ENCODE assay signal across 27 mouse cellular contexts in the genomic region with DNA sequence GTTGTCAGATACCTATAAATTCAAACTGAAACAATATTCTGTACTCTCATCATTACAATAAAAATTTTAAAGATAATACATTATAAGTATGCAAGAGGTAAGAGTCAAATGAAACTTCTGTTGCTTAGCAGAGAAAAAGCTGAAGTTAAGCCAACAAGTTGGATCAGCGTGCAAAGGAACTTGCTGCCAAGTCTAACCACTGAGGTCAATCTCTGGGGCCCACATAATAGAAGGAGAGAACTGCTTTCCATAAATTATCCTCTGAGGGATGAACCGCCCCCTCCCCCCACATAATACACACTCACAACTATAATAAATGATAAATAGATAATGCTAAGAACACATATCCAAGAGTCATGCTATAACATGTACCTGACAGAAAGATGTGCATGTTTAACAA.
DNase-seq lines count a peak whose midpoint lies in the region; ATAC-seq and TF ChIP-seq lines count a peak whose summit lies in the region.
"Had no signal": no experiment of that assay in that cellular context is flagged by ENCODE, and none has a peak within 500 bp of the region (broad histone marks: within the 10 kb centered on the region; RNA-seq: fewer than 3 reads in every experiment).

No protein-coding gene starts in this region.

- ATAC-seq in lung, embryonic 14.5 days (ENCODE audit: insufficient read depth), result no peak
- ATAC-seq: activated CD4-positive, CD25-positive, alpha-beta regulatory T cell, adult 4 months; CD4-positive, CD25-positive, alpha-beta regulatory T cell, adult 4 months; forebrain, embryonic 16.5 days; intestine, embryonic 16.5 days; Patski had no signal

- TF ChIP-seq CTCF in lung, embryonic 14.5 days (IDR thresholded peaks at IDR 0.05; ENCODE audit: low read depth), result no peak

- H3K36me3 ChIP-seq in lung, embryonic 14.5 days (ENCODE audit: insufficient read depth), result no peaks in the 10 kb centered on the region
- H3K36me3 ChIP-seq: embryonic facial prominence, embryonic 15.5 days; G1E; heart, embryonic 10.5 days; heart, embryonic 15.5 days had no signal

- no peaks in the 10 kb centered on the region for H3K4me1 ChIP-seq in lung, embryonic 14.5 days (ENCODE audit: insufficient read depth)
- H3K4me1 ChIP-seq: embryonic facial prominence, embryonic 15.5 days; heart, embryonic 10.5 days; heart, embryonic 15.5 days had no signal

- H3K27ac ChIP-seq in lung, embryonic 14.5 days (ENCODE audit: low read depth), result no peak overlapping the region
- H3K27ac ChIP-seq: heart, embryonic 10.5 days; heart, embryonic 15.5 days; hindbrain, embryonic 14.5 days had no signal

- H3K9ac ChIP-seq in lung, embryonic 14.5 days, result no peak overlapping the region
- H3K9ac ChIP-seq: embryonic facial prominence, embryonic 15.5 days; heart, embryonic 15.5 days; hindbrain, embryonic 14.5 days had no signal

- 55% methylated on average over 2 of the region's 2 CpGs for WGBS in lung, embryonic 14.5 days

- no peaks in the 10 kb centered on the region for H3K27me3 ChIP-seq in lung, embryonic 14.5 days (ENCODE audit: insufficient read depth, low read length)
- H3K27me3 ChIP-seq: embryonic facial prominence, embryonic 15.5 days; heart, embryonic 15.5 days; Patski had no signal

- DNase-seq in kidney, postnatal 10 days, result peak; percentile 30
- DNase-seq in kidney, adult 11 months, result no peak
- peak; percentile 47 for DNase-seq in lung, embryonic 14.5 days
- DNase-seq in lung, postnatal 36 days, result no peak
- DNase-seq in adipocyte (ENCODE audit: low spot score), result peak; percentile 41
- DNase-seq in lung, postnatal 14 days, result no peak
- DNase-seq in cerebellum, postnatal 14 days, result no peak
- DNase-seq: adrenal gland, adult 2 months; adrenal gland, postnatal 36 days; B cell, adult 2 months; cerebellum, adult 11 months; cerebellum, adult 8-10 months; cerebellum, postnatal 25 days; gastrocnemius, postnatal 10 days; heart, adult 18-20 months; heart, postnatal 14 days had no signal

- H3K4me3 ChIP-seq in lung, embryonic 14.5 days (ENCODE audit: low read depth, low read length), result no peak overlapping the region
- H3K4me3 ChIP-seq: embryonic facial prominence, embryonic 15.5 days; erythroblast, embryonic 14.5 days; heart, embryonic 10.5 days; heart, embryonic 15.5 days had no signal

- H3K9me3 ChIP-seq in lung, embryonic 14.5 days (ENCODE audit: low read depth, low read length), result no peaks in the 10 kb centered on the region
- H3K9me3 ChIP-seq: embryonic facial prominence, embryonic 15.5 days; heart, embryonic 10.5 days; heart, embryonic 15.5 days had no signal

- no peak overlapping the region for H3K4me2 ChIP-seq in lung, embryonic 14.5 days
- H3K4me2 ChIP-seq: embryonic facial prominence, embryonic 15.5 days; heart, embryonic 15.5 days; hindbrain, embryonic 14.5 days had no signal

Comparison
In these comparisons a context has a peak if more than half of its experiments do, and no peak if none do; other contexts are left out.
1. DNase-seq: peak in kidney, postnatal 10 days (single experiment), lung, embryonic 14.5 days (single experiment) and adipocyte (single experiment); none in kidney, adult 11 months (single experiment), lung, postnatal 36 days (single experiment), lung, postnatal 14 days (single experiment) and cerebellum, postnatal 14 days (0 of 2).